Mouse (Mus musculus): ENCODE data around the gene Syne4. TPM values are rescaled to one million over a fixed set of nuclear protein-coding genes. Genes with fewer than 3 reads are reported as not detected.

Syne4 gene
- total RNA-seq, 2 experiments from 2014 or later: 9.4 to 14.2 TPM

DNA sequence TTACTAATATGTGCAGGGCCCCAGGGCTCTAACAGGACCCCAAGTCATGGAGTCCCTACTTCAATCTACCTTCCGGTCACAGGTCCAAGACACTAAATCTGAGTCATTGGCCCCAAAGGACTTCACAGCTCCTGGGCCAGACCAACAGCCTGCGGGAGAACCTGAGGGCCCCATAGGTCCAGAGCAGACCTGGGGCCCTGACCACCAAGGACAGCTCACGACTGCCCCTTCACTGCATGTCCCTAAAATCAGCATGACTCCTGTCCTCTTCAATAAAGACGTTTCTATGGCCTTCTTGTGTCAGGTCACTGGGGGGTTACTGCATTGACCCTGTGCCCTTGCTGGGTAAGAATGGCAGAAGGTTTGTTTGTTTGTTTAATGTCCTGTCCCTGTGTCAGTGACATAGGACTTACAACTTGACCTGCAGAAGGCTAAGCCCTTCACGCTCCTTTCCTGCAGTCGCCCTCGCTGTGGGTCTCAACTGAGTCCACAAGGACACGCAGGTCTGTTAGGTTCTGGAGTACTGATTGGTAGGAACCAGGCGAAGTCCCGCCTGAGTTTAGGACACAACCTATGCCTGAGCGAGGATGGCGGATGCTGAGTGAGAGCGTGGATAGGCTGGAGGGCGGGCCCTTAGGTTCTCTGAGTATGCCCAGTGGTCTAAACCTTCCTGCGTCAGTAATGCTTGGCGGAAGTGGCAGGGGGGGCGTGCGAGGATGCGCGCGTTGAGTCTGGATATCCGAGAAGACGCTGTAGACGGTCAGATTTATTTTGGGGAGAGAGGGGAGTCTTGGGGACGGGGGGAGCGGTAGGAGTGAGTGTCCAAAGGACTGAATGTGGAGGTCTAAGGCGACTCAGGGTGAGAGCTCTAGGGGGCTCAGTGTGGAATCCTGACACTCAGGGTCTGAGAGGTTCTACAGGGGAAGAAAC, 6.3 kb upstream of the Syne4 start, which contains the start of gene Alkbh6:
Gene Alkbh6 (plus strand): TSS at position 642 of the 930 bp plus-strand sequence.
- no peak for TF ChIP-seq CTCF (conservative IDR thresholded peaks at IDR 0.05)
- peak within 1 kb of the TSS; percentile 84 for H3K4me3 ChIP-seq
- DNase-seq (ENCODE audit: low spot score in 2 of 2): peak; percentile 95 to 98
- peak within 1 kb of the TSS; percentile 94 for H3K27ac ChIP-seq

DNA sequence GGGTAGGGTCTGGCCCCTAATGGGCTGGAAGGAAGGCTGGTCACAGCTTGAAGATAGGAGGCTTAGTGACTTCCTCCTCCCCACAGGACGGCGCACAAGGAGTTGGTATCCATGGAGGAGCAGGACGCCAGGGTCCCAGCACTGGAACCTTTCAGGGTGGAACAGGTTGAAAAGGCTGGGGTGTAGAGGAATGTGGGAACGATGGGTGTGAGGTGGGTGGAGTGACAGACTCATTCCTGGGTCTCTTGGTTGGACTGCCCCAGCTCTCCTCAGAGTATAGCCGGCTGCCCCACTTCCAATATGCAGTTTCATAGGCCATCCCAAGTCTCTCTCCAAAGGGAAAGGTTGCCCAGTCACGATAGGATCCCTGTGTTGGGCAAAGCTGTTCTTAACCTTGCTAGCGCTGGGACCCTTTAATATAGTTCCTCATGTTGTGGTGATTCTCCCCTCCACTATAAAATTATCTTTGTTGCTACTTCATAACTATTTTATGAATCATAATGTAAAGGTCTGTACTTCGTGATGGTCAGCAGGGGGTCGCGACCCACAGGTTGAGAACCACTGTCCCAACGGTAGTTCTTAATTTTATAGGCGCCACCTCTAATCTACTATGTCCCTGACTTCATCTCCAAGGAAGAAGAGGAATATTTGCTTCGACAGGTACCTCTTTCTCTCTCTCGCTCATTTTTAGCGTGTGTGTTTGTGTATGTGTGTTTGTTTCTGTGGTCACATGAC, 5.0 kb upstream of the Syne4 start:
- H3K4me3 ChIP-seq: peak overlapping the region; percentile 84
- DNase-seq (ENCODE audit: low spot score in 2 of 2): no peak
- no peak for TF ChIP-seq CTCF (conservative IDR thresholded peaks at IDR 0.05)
- H3K27ac ChIP-seq: no peak overlapping the region

DNA sequence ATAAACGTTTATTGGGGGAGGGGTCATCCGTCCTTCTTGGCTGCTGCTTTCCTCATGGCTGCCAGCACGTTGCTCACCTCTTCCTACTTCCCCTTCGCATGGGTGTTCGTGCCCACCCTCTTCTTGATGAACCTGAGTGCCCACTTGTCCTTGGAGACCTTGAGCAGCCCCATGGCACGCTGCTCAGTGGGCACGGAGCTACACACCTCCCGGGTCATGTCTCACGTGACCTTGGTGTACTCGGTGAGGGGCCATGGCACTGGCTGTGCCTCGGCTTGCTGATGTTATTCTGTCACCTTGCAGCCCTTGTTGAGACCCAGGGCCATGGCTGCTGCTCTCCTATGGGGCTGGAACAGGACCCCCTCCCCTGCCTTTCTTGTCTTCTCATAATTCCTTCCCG, 4.5 kb upstream of the Syne4 start:
- Histone ChIP-seq H3K27ac (no peak overlapping the region), H3K4me3 (no peak overlapping the region)
- no peak for TF ChIP-seq CTCF (conservative IDR thresholded peaks at IDR 0.05)
- DNase-seq (ENCODE audit: low spot score in 2 of 2): no peak

DNA sequence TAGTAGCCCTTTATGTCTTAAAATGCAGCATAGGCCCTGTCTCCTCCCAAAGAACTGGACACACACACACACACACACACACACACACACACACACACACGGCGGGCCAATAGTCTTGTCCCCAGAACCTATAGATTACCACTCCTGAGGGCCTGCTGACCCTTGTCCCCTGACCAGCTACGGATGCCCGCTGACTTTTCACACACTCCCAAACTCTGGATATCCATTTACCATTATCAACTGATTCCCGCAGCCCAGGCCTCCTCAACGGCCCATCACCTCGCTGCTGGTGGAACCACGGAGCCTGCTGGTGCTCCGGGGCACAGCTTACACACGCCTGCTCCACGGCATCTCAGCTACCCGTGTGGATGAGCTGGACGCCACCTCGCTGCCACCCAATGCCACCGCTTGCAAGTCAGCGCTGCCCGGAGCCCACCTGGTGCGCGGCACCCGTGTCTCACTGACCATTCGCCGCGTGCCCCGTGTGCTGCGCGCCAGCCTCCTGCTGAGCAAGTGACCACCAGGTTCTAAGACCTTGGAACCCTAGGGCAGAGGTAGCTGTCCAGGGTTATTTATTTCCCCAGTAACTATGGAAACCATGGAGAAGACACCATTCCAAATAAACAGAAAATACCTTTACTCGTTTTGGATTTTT, 814 bp upstream of the Syne4 start:
- no peak for DNase-seq (ENCODE audit: low spot score in 2 of 2)
- H3K27ac ChIP-seq: no peak overlapping the region
- H3K4me3 ChIP-seq: no peak overlapping the region
- TF ChIP-seq CTCF (conservative IDR thresholded peaks at IDR 0.05): no peak

DNA sequence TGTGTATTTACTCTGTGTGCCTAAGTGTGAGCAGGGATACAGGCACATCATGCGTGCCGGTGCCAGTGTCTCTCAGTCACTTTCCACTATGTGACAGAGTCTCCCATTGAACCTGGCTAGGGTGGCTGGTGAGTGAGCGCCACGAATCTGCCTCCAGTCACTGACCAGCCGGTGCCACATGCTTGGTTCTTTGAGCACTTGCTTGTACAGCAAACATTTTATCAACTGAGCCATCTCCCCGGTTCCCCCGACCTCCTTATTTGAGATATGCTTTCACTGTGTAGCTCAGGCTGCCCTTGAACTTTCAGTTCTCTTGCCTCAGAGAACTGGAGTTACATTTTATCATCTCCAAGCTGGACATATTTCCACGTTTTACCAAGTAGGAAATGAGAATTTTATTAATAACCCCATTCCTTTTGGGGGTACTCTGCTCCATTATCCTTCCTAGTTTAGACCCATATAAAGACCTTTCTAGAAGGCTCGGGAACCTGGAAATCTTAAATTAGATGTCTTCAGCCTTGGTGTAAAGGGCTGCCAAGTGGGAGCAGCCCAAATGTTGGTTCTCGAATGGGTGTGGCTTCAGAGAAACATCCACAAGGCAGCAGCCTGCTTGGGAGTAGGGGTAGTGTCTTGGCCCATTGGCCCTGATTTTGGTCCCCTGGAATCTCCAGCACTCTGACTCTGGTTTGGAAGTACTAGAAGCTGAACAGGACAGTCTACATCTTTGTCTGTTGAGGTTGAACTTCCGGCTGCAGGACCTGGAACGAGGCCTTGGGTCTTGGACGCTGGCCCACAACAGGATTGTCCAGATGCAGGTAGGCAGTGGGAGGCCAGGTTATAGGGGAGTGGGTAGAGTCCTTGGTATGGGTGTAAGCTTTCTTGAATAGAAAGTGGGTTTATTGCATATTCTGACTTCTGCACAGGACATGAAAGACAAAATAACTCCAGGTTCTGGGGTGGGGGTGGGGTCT, 1.2 kb downstream of the Syne4 start:
- no peak overlapping the region for H3K4me3 ChIP-seq
- DNase-seq (ENCODE audit: low spot score in 2 of 2): no peak
- no peak overlapping the region for H3K27ac ChIP-seq
- no peak for TF ChIP-seq CTCF (conservative IDR thresholded peaks at IDR 0.05)

DNA sequence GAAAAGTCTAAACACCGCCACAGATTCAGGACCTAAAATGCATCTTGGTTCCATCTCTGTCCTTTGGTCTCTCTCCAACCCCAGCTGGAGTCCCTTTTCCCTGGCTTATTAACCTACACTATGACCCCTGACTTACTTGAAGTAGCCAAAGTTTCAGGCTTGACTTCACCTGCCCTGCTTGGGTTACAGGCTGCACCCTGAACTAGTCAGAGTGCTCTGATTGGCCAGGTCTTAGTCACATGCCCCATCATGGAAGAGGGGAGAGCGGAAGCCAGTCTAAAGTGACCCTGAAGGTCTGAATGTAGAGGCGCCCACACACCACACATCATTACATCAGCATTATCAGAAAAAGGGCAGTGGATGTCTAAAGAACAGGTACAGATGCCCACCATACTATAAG, 3.5 kb downstream of the Syne4 start:
- no peak overlapping the region for H3K4me3 ChIP-seq
- no peak for TF ChIP-seq CTCF (conservative IDR thresholded peaks at IDR 0.05)
- no peak for DNase-seq (ENCODE audit: low spot score in 2 of 2)
- no peak overlapping the region for H3K27ac ChIP-seq

DNA sequence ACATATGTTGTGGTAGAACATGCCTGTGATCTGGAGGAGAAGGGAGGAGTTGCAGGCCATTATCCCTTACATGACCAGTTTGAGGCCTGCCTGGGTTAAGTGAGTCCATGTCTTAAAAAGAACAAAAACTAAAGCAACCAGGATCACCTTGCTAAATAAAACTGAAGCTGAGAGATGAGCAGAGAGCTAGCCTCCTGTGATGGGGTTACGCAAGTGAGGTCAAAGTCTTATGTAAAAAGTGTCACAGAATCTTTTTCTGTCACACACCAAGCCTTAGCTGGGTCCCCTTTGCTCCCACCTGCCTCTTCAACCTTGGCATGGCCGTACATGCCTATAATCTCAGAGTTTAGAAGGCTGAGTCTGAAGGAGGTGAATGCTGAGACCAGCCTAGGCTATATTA, 6.3 kb downstream of the Syne4 start:
- TF ChIP-seq CTCF (conservative IDR thresholded peaks at IDR 0.05): no peak
- Histone ChIP-seq H3K27ac (peak overlapping the region; percentile 23; the same call in 1 of the 2 replicates), H3K4me3 (peak overlapping the region; percentile 91)
- DNase-seq (ENCODE audit: low spot score in 2 of 2): no peak

DNA sequence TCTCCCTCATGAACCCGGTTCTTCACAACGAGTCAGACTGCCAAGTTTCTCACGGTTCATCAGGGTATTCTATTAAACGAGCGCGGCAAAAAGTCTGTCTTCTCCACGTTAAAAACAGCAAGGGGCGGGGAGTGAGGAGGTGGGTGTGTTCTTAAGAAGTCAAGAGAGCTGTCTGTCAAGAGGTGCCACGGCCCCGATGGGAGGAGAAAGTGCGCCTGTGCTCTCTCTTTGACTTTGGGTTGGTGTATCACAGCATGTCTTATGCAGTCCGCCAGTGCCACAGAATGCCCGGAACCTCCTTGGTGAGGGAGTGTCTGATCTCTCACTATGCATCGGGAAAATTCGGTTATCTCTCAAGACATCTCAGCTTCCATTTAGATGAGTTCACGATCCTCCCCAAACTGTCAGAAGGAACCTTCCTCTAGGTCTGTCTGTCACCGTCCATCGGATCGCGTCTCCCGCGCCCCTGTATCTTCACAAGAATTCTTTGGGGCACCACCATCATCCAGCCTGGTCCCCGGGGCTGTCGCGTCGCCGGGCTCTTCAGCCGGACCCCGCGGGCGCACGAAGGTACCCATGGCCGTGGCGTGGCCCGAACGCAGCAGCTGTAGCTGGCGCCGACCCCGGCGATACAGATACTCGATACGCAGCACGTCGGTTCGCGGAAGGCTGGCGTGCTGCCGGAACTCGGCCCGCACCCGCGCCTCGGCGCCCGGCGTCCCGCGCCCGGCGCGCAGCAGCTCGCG, 7.1 kb downstream of the Syne4 start, which contains the start of gene E130208F15Rik:
Gene E130208F15Rik (plus strand): TSS at position 202 of the 746 bp plus-strand sequence.
- H3K27ac ChIP-seq: peak within 1 kb of the TSS; percentile 96
- no peak for TF ChIP-seq CTCF (conservative IDR thresholded peaks at IDR 0.05)
- DNase-seq (ENCODE audit: low spot score in 2 of 2): peak; percentile 66 to 82
- H3K4me3 ChIP-seq: peak within 1 kb of the TSS; percentile 91

DNA sequence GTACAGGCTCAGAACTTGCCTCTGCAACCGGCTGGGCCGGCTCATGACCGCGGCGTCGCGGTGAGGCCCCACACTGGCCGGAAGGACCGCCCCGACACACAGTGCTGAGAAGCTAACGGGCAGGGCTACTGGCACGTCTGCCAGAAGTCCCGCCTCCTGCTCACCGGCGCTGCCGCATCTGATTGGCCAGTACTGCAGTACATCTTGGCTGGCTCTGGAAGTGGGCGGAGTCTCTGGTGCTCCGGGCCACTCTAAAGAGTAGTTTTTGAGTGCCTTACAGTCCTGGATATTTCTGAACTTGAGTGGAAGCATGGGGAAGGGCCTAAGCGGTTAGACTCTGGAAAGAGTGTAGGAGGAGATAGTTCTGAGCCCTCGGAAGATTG, 7.7 kb downstream of the Syne4 start:
- H3K4me3 ChIP-seq: peak overlapping the region; percentile 91
- DNase-seq (ENCODE audit: low spot score in 2 of 2): peak; percentile 94 to 96
- peak overlapping the region; percentile 96 for H3K27ac ChIP-seq
- no peak for TF ChIP-seq CTCF (conservative IDR thresholded peaks at IDR 0.05)

DNA sequence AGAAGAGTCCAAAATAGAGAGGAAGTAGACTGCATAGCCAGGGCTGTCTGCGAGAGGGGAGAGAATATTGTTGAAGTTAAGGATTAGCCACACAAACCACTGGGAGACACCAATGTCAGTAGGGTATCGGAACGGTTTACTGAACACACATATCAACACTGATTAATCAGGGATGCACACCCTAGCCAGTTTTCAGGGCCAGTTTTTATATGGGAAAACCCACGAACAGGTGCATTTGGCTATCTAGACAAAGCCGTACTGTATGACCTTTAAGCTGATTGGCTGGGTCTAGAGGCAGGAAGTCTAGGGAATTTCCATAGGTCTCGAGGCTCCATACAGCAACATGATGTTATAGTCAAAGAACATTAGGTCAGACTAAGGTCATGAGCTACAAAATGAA, 8.3 kb downstream of the Syne4 start:
- H3K4me3 ChIP-seq: peak overlapping the region; percentile 91
- H3K27ac ChIP-seq: peak overlapping the region; percentile 96
- DNase-seq (ENCODE audit: low spot score in 2 of 2): no peak
- TF ChIP-seq CTCF (conservative IDR thresholded peaks at IDR 0.05): no peak

DNA sequence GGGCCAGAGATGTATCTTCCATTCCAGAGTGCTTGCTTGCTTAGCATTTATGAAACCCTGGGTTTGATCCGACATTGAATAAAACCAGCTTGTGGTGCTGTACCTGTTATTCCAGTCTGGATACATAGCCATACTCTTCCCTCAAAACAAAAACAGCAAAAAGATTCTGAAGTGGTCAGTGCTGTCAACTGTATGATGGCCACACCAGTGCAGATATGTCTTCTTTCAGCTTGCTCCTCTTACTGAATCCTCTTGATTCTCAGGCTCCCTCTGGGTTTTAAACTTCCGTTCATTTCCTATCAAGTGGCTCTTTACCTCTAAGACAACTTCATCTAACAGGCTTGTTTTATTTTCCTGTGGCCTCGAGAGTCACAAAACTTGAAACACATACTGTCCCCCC, 9.2 kb downstream of the Syne4 start, which contains the start of gene Sdhaf1:
Gene Sdhaf1 (minus strand): TSS at position 101 of the 400 bp plus-strand sequence.
- Histone ChIP-seq H3K27ac (peak within 1 kb of the TSS; percentile 96), H3K4me3 (peak within 1 kb of the TSS; percentile 91)
- DNase-seq (ENCODE audit: low spot score in 2 of 2): no peak
- no peak for TF ChIP-seq CTCF (conservative IDR thresholded peaks at IDR 0.05)

Data from layer of hippocampus, adult 2 months (tissue).